Mouse (Mus musculus) left cerebral cortex, postnatal 10 days (tissue): ENCODE data around the gene Ptprd. TPM values are rescaled to one million over a fixed set of nuclear protein-coding genes. Genes with fewer than 3 reads are reported as not detected.
A peak's percentile ranks its signal among the peaks of the same experiment; 100 is the strongest.
"Not testable (repeated sequence)": the region's sequence is repeated elsewhere in the genome, so short reads cannot be mapped to it uniquely, and the experiment has no call there.

Experiments used
- DNase-seq, 2 experiments: peaks; one replicate each; pipeline ENCODE4 v3.0.0; 2021 to 2022; ENCODE audit warnings: low spot score in 2 of 2, mixed read lengths in 1 of 2; ENCODE audit errors: extremely low spot score in 1 of 2
- intact Hi-C: fragments of 180-260 bp; cut with DNase I; formaldehyde crosslinking; loops from one replicate; pipeline ENCODE4 v1.15.1; 2025
- total RNA-seq, 2 experiments: library from RNA; stranded (reverse); gene quantifications; 2 replicates each; pipeline ENCODE4 v1.2.3; 2021

Ptprd gene
- total RNA-seq, 2 experiments from 2014 or later = 402 to 420 TPM

DNA sequence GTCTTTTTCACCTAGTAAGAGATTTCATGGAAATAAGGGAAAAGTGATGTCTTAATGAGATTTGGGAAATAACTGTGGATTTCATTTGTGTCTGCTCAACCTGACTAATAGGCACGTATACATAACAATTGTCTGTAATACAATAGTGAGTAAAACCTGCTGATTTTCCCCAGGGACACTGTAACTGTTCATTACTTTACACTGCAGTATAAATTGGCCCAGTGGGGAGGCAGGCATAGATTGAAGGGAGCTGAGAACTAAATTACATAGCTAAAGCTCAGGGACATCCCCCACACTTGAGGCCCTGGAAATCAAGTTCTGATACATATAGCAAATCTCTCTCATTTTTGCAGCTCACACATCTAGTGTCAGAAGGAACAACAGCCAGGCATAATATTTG lies 209.7 kb downstream of the Ptprd start:
- no peak for DNase-seq
- intact Hi-C loops = no loop called here

DNA sequence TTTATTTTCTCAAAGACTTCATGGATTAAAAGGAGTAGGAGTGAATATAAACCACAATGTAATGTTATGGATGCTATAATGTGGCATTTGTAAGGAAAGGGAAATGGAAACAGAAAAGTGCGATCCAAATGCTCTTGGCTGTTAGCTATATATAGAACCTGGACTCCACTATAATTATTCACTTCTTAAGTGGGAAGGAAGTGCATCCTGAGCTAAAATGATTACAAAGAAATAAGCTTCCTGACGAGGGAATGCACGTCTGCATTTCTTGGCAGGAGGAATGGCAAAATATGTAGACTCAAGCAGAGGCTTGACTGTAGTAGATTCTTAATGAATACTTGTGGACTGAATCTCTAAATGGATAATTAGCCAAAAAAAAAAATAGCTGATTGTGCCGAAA lies 219.1 kb downstream of the Ptprd start:
- no peak for DNase-seq
- intact Hi-C loops = no loop called here

GRCm38 (mm10) chr4:77982094-77982493 lies 229.7 kb downstream of the Ptprd start:
- no peak for DNase-seq
- intact Hi-C loops = no loop called here

DNA sequence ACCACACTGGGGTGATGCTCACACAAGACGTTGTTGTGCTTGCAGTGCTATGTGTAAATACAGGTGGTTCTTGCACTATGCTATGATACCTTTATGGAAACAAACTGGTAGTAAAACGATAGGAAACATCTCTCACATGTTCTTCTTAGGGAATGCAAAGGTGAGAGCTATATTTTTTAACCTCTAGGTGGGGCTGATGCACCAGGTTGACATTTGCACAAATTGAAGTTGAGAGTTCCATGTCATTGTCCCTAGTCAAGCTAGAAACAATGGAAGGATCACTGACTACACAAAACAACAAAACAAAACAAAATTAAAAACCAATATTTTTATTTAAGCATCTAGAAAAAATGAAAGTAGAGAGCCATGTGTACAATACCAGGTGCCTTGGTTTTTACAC lies 250.1 kb downstream of the Ptprd start:
- DNase-seq = no peak
- intact Hi-C loops = no loop called here

GRCm38 (mm10) chr4:77889489-77889888 lies 322.3 kb downstream of the Ptprd start:
- intact Hi-C loops = no loop called here

DNA sequence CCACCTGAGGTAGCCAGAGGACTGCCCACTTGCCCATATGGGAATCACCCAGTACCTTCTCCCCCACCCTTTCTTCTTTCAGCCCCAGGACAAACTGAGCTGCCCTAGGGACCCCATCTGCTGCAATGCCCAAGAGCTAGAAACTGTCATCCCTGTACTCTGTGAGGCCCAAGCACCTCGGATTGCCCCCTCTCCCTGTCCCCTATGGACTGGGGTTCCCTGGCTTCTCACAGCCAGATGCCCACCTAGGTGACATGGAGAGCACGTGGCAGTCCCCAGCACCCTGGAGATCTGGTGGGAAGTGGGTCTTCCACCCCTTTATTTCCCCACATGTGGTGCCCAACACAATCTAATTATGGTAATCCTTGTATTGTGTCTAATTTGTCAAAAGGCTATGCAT lies 331.5 kb downstream of the Ptprd start:
- intact Hi-C loops = no loop called here
- DNase-seq = no peak

More at GRCm38 (mm10) chr4:77889489-77889888, 322.3 kb downstream of the Ptprd start:
- no peak for DNase-seq

DNA sequence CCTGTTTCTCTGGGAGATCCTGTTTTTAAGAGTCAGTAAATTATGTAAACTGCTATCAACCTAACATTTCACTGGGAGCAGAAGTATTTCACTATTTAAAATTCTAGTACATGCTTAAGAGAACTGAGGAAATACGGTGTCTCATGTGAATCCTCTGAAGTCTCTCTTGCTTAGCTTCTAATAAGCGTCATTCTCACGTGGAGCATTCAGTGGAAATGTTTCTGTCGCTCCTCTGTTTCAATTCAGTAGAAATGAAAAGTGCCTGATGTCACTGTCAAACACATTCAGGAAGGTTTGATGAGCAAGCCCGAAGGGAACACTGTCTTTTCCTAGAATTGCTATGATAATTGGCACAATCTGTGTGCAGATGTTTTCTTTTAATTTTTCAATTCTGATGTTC lies 350.5 kb downstream of the Ptprd start:
- intact Hi-C loops = no loop called here
- no peak for DNase-seq

DNA sequence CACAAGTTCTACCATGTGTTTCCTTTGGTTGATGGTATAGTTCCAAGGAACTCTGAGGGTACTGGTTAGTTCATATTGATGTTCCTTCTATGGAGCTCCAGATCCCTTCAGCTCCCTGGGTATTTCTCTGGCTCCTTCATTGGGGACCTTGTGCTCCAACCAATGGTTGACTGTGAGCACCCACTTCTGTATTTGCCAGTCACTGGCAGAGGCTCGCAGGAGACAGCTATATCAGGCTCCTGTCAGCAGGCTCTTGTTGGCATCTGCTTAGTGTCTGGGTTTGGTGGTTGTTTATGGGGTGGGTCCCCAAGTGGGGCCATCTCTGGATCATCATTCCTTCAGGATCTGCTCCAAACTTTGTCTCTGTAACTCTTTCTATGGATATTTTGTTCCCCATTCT lies 414.4 kb downstream of the Ptprd start:
- intact Hi-C loops = not testable (repeated sequence)

DNA sequence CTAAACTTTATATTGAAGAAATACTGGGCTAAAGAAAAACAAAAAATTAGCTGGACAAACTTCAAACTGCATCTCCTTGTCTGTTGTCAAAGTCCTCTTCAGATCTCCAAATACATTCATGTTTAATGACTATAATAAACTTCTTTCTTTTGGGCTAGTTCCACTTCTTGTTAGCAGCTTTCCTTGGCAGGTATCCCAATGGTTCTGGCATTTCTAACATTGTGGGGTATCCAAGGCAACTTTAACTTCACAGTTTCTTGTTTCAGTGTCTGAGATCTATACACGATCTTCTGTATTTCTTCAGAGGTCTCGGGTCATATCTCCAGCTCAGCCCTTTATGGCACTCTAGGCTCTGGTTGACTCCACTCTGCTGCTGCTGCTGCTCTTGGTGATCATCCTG lies 434.5 kb downstream of the Ptprd start:
- intact Hi-C loops = no loop called here
- DNase-seq = peak; percentile 12 to 26

More for the DNA sequence above, 414.4 kb downstream of the Ptprd start:
- DNase-seq = not testable (repeated sequence)

DNA sequence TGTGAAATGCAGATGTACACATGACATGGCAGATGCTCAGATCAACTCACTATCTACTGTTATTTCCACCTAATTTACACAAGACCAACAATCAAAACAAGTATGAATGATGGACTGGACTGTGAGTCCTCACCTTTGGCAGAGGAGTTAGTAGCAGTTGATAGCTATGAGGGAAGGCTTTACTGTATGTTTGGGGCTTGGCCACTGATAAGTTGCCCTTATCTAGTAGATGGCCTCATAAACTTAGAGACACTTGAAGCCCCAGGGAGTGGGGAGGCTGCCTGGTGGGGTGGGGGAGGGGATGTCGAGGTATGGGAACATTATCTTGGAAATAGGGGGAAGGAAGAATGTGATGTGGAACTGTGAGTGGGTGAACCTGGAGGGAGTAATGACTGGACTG lies 448.0 kb downstream of the Ptprd start:
- intact Hi-C loops = no loop called here
- DNase-seq = no peak

GRCm38 (mm10) chr4:77743391-77743790 lies 468.4 kb downstream of the Ptprd start:
- DNase-seq = no peak
- intact Hi-C loops = no loop called here

DNA sequence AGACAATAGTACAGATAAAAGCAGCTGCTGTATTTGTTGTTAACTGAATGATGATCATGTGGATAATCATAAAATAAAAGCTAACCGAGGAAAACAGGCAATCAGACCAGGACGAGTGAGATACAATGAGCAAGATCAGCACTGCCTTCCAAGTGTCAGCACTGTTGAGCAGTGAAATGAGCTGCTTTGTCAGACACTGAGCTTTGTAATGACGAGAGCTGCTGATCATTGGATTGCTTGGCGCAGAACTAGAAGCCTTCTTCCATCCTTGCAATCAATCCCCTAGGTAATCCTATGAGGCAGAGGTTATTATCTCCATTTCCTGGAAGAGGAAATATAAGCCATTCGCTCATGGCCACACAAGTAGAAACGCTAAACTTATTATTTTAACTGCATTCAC lies 489.9 kb downstream of the Ptprd start:
- intact Hi-C loops = no loop called here
- no peak for DNase-seq

DNA sequence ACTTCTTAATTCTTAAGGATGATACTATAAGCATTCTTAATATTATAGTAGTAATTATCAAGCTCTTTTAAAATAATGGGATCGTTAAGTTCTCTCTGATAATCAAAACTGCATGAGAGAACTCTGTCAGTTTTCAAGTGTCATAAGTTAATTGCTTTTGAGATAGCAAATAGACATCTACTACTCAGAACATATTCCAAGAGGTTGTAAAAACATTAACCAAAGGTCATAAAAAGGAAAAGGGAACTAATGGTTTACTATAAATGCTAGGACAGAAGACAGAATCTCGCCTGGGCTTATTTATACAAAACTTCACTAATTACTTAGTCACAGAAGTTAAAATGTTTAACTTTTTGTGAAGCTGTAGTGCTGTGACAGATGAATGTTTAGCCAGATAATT lies 494.0 kb downstream of the Ptprd start:
- intact Hi-C loops = no loop called here
- no peak for DNase-seq

DNA sequence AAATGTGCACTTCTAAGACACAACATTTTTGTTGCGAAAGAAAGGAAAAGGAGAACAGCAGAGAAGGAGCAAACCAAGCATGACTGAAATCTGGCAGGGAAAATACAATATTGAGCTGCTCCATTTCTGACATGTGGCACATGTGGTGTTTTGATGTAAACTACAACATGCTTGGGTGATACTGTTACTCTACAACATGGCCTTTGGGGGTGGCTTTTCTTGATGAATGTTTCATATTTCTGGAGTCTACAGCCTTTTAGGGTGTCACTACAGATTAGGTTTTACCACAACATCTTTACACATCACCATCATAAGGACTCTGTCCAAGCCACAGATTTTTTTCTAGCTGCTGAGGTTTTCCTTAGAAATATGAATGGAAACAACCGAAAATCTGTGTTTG lies 501.5 kb downstream of the Ptprd start:
- DNase-seq = no peak
- intact Hi-C loops = no loop called here

- DNase-seq = no peak
- intact Hi-C loops = no loop called here
These were observed 513.5 kb downstream of the Ptprd start for GRCm38 (mm10) chr4:77698294-77698693.

- intact Hi-C loops = no loop called here
- no peak for DNase-seq
These were observed 536.0 kb downstream of the Ptprd start for GRCm38 (mm10) chr4:77675798-77676197.

DNA sequence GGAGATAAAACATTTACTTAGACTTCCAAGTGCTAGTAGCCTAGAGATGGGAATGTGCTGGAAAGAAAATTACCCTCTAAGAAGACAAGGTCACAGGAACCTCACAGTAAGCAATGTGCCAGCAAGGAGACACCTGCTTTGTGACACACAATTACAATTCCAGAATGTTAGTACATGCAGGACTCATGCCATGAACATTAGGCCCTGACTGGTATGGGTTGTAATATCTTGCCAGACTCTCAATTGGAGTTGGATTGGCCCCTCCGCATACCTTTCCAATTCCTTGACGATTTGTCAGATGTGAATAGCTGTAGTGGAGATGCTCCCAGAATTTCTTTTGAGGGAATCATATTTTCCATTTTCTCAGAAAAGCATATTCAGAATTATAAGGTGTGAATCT lies 547.0 kb downstream of the Ptprd start:
- no peak for DNase-seq
- intact Hi-C loops = no loop called here

GRCm38 (mm10) chr4:77662309-77662708 lies 549.5 kb downstream of the Ptprd start:
- intact Hi-C loops = no loop called here

DNA sequence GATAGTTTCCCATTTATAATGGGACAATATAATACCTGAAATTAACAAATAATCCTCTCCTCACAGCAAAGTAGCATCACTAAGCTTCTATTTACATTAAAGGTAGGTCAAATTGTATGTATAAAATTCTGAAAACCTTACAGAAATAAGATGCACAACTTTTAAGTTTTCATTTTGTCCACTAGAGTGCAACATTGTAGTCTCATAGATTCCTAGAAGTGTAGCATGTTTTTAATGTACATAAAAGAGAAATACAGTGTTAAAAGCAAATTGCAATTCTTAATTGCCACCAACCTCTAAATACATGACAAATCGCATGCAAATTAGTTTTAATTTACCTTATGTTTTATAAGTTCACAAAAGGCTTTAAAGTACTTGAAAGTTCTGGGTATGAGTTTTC lies 556.1 kb downstream of the Ptprd start:
- DNase-seq = no peak
- intact Hi-C loops = no loop called here

More at GRCm38 (mm10) chr4:77662309-77662708, 549.5 kb downstream of the Ptprd start:
- no peak for DNase-seq

GRCm38 (mm10) chr4:77649615-77650325 lies 562.0 kb downstream of the Ptprd start:
- DNase-seq = peak in 1 of 2 experiments; percentile 24
- intact Hi-C loops = loop anchor here (10.0 kb wide), 3 partner anchors 565 to 1405 kb away; partner anchors contain the start of gene Ptprd

DNA sequence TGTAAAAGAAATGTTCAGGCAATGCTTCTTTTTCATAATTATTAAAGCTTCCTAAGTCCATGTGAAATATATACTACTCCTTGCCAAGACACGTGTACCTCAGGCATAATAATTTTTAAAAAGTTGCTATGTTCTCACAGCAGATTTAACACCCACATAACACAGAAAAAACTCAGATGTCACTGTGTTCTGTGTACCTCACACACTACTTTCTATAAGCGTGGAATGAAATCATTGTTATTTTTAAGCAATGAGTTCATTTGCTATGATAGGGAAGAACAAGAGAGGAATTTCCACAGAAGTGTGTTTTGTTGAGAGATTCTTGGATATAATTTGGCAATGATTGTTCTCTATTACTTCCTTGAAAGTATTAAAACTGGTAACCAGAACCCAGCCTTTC lies 562.9 kb downstream of the Ptprd start:
- intact Hi-C loops = loop anchor here (10.0 kb wide), 3 partner anchors 566 to 1406 kb away; partner anchors contain the start of gene Ptprd

More for the DNA sequence above, 562.9 kb downstream of the Ptprd start:
- peak in 1 of 2 experiments; percentile 25 for DNase-seq
